10 mouse cellular contexts compared by ENCODE assay signal in genomic region chr11:88297526-88297925, GRCm38 (mm10). TPM values are rescaled to one million over a fixed set of nuclear protein-coding genes. Genes with fewer than 3 reads are reported as not detected.
A peak's percentile ranks its signal among the peaks of the same experiment; 100 is the strongest.
DNase-seq lines count a peak whose midpoint lies in the region; ATAC-seq and TF ChIP-seq lines count a peak whose summit lies in the region.
"Had no signal": no experiment of that assay in that cellular context is flagged by ENCODE, and none has a peak within 500 bp of the region (broad histone marks: within the 10 kb centered on the region; RNA-seq: fewer than 3 reads in every experiment).

No protein-coding gene starts in this region.

- no peaks in the 10 kb centered on the region for H3K36me3 ChIP-seq in hindbrain, embryonic 11.5 days (ENCODE audit: control insufficient read depth, insufficient read depth, low read length)
- no peaks in the 10 kb centered on the region for H3K36me3 ChIP-seq in hindbrain, embryonic 14.5 days (replicated peaks; ENCODE audit: control insufficient read depth, insufficient read depth)
- H3K36me3 ChIP-seq in ES-Bruce4 (ENCODE audit: control insufficient read depth, insufficient read depth, low read length, poor library complexity, severe bottlenecking), result no peaks in the 10 kb centered on the region
- H3K36me3 ChIP-seq in embryonic facial prominence, embryonic 11.5 days (replicated peaks; ENCODE audit: control insufficient read depth, insufficient read depth, low read depth, low read length), result no peaks in the 10 kb centered on the region
- H3K36me3 ChIP-seq in liver, embryonic 14.5 days (replicated peaks; ENCODE audit: control insufficient read depth, insufficient read depth, low read depth), result no peaks in the 10 kb centered on the region
- H3K36me3 ChIP-seq: heart, embryonic 10.5 days; limb, embryonic 12.5 days had no signal

- peaks cover 7% of the 10 kb centered on the region for H3K4me1 ChIP-seq in hindbrain, embryonic 11.5 days (replicated peaks; ENCODE audit: control insufficient read depth, insufficient read depth, low read length)
- peaks cover 29% of the 10 kb centered on the region for H3K4me1 ChIP-seq in hindbrain, embryonic 14.5 days (replicated peaks; ENCODE audit: control insufficient read depth, insufficient read depth, low read length)
- H3K4me1 ChIP-seq in ES-Bruce4 (ENCODE audit: control insufficient read depth, insufficient read depth, low read length), result no peaks in the 10 kb centered on the region
- H3K4me1 ChIP-seq in embryonic facial prominence, embryonic 11.5 days (ENCODE audit: control insufficient read depth, insufficient read depth, low read length), result peaks cover 6% of the 10 kb centered on the region
- no peaks in the 10 kb centered on the region; a peak in 2 of 4 replicates for H3K4me1 ChIP-seq in liver, embryonic 14.5 days (replicated peaks; ENCODE audit: control insufficient read depth in 2 of 2, insufficient read depth in 2 of 2, low read length in 1 of 2)

- peak; percentile 29 for TF ChIP-seq CTCF in ES-Bruce4 (IDR thresholded peaks at IDR 0.05; ENCODE audit: low read depth, low read length)
- TF ChIP-seq CTCF in liver, embryonic 14.5 days (IDR thresholded peaks at IDR 0.05; ENCODE audit: low read depth), result peak; percentile 35; the same call in 1 of the 2 replicates

- no peak overlapping the region for H3K9ac ChIP-seq in hindbrain, embryonic 11.5 days (ENCODE audit: low read depth, low read length)
- no peak overlapping the region for H3K9ac ChIP-seq in hindbrain, embryonic 14.5 days
- no peak overlapping the region for H3K9ac ChIP-seq in ES-Bruce4 (ENCODE audit: low read depth, poor library complexity, severe bottlenecking)
- H3K9ac ChIP-seq in embryonic facial prominence, embryonic 11.5 days (replicated peaks; ENCODE audit: low read length), result no peak overlapping the region
- H3K9ac ChIP-seq in liver, embryonic 14.5 days (replicated peaks), result no peak overlapping the region
- H3K9ac ChIP-seq: limb, embryonic 12.5 days had no signal

- H3K27ac ChIP-seq in hindbrain, embryonic 11.5 days (ENCODE audit: low read depth, low read length), result peak overlapping the region; percentile 58; the same call in 1 of the 2 replicates
- no peak overlapping the region for H3K27ac ChIP-seq in hindbrain, embryonic 14.5 days
- no peak overlapping the region for H3K27ac ChIP-seq in ES-Bruce4 (ENCODE audit: insufficient read depth, low read length)
- no peak overlapping the region for H3K27ac ChIP-seq in embryonic facial prominence, embryonic 11.5 days (replicated peaks; ENCODE audit: low read depth, low read length)
- no peak overlapping the region for H3K27ac ChIP-seq in liver, embryonic 14.5 days
- H3K27ac ChIP-seq: limb, embryonic 12.5 days had no signal

- no peaks in the 10 kb centered on the region; the same call in 1 of the 2 replicates for H3K27me3 ChIP-seq in hindbrain, embryonic 11.5 days (ENCODE audit: control insufficient read depth, insufficient read depth, low read length)
- no peaks in the 10 kb centered on the region for H3K27me3 ChIP-seq in hindbrain, embryonic 14.5 days (ENCODE audit: control insufficient read depth, insufficient read depth, low read length)
- no peaks in the 10 kb centered on the region for H3K27me3 ChIP-seq in ES-Bruce4 (ENCODE audit: control insufficient read depth, insufficient read depth, low read length, poor library complexity, severe bottlenecking)
- no peaks in the 10 kb centered on the region; the same call in 1 of the 2 replicates for H3K27me3 ChIP-seq in embryonic facial prominence, embryonic 11.5 days (ENCODE audit: control insufficient read depth, insufficient read depth, low read length)
- peaks cover 14% of the 10 kb centered on the region for H3K27me3 ChIP-seq in liver, embryonic 14.5 days (ENCODE audit: control insufficient read depth, insufficient read depth, low read length)

- peak; percentile 69 for ATAC-seq in hindbrain, embryonic 11.5 days (ENCODE audit: low FRiP score)
- no peak for ATAC-seq in hindbrain, embryonic 14.5 days (ENCODE audit: low FRiP score)
- peak; percentile 61; the same call in 1 of the 2 replicates for ATAC-seq in embryonic facial prominence, embryonic 11.5 days (replicated peaks; ENCODE audit: insufficient number of reproducible peaks, low FRiP score, low TSS enrichment, low read depth)
- ATAC-seq in liver, embryonic 14.5 days (ENCODE audit: insufficient read depth), result no peak

- no peak overlapping the region for H3K4me2 ChIP-seq in hindbrain, embryonic 11.5 days (replicated peaks; ENCODE audit: low read depth, low read length)
- no peak overlapping the region for H3K4me2 ChIP-seq in hindbrain, embryonic 14.5 days (replicated peaks)
- H3K4me2 ChIP-seq in embryonic facial prominence, embryonic 11.5 days (ENCODE audit: low read depth, low read length), result no peak overlapping the region
- H3K4me2 ChIP-seq in liver, embryonic 14.5 days (ENCODE audit: low read depth), result no peak overlapping the region
- H3K4me2 ChIP-seq: limb, embryonic 12.5 days had no signal

- TF ChIP-seq POLR2A in ES-Bruce4 (IDR thresholded peaks at IDR 0.05; ENCODE audit: insufficient read depth, low read length), result no peak

- WGBS in hindbrain, embryonic 11.5 days, result 45% methylated on average over 4 of the region's 4 CpGs
- WGBS in hindbrain, embryonic 14.5 days, result 46% methylated on average over 4 of the region's 4 CpGs
- WGBS in embryonic facial prominence, embryonic 11.5 days, result 35% methylated on average over 4 of the region's 4 CpGs
- WGBS in liver, embryonic 14.5 days (ENCODE audit: insufficient replicate concordance), result 54% methylated on average over 4 of the region's 4 CpGs

- H3K9me3 ChIP-seq in hindbrain, embryonic 11.5 days (ENCODE audit: control insufficient read depth, low read length), result no peaks in the 10 kb centered on the region
- no peaks in the 10 kb centered on the region for H3K9me3 ChIP-seq in hindbrain, embryonic 14.5 days (ENCODE audit: control insufficient read depth, low read length)
- no peaks in the 10 kb centered on the region for H3K9me3 ChIP-seq in ES-Bruce4 (replicated peaks; ENCODE audit: control insufficient read depth, insufficient read depth, low read length, poor library complexity, severe bottlenecking)
- H3K9me3 ChIP-seq in embryonic facial prominence, embryonic 11.5 days (replicated peaks; ENCODE audit: control insufficient read depth, low read length), result no peaks in the 10 kb centered on the region
- H3K9me3 ChIP-seq in liver, embryonic 14.5 days (ENCODE audit: control insufficient read depth, low read length), result no peaks in the 10 kb centered on the region
- H3K9me3 ChIP-seq: heart, embryonic 10.5 days; limb, embryonic 12.5 days had no signal

- H3K4me3 ChIP-seq in hindbrain, embryonic 11.5 days (ENCODE audit: low read depth, low read length), result no peak overlapping the region
- H3K4me3 ChIP-seq in hindbrain, embryonic 14.5 days (replicated peaks; ENCODE audit: low read length), result no peak overlapping the region
- H3K4me3 ChIP-seq in ES-Bruce4 (ENCODE audit: low read depth, low read length), result no peak overlapping the region
- H3K4me3 ChIP-seq in embryonic facial prominence, embryonic 11.5 days (ENCODE audit: low read depth, low read length), result no peak overlapping the region
- no peak overlapping the region for H3K4me3 ChIP-seq in liver, embryonic 14.5 days (ENCODE audit: insufficient read depth in 1 of 2, low read depth in 2 of 2, low read length in 2 of 2)
- H3K4me3 ChIP-seq: heart, embryonic 10.5 days; limb, embryonic 12.5 days had no signal

- no peak for TF ChIP-seq EP300 in ES-Bruce4 (IDR thresholded peaks at IDR 0.05; ENCODE audit: insufficient read depth, low read depth, low read length)
- no peak for TF ChIP-seq EP300 in liver, embryonic 14.5 days (IDR thresholded peaks at IDR 0.05; ENCODE audit: low read depth)

- peak; percentile 68 for DNase-seq in hindbrain, embryonic 11.5 days (ENCODE audit: low spot score)
- no peak for DNase-seq in hindbrain, embryonic 14.5 days (ENCODE audit: low spot score)
- peak; percentile 51 for DNase-seq in embryonic facial prominence, embryonic 11.5 days (ENCODE audit: low spot score)
- DNase-seq in liver, embryonic 14.5 days (ENCODE audit: low read depth in 3 of 3, low spot score in 3 of 3), result no peak
- DNase-seq in B cell, adult 2 months, result no peak
- no peak for DNase-seq in right cerebral cortex, adult 2 months (ENCODE audit: low spot score in 2 of 2)
- DNase-seq in layer of hippocampus, adult 9-10 months (ENCODE audit: low spot score), result no peak

RNA-seq across cellular contexts. Expression of gene Ccdc182, which starts 3.7 kb away (rescaled TPM):
- 9.8 and 10.0 TPM in 2 replicates for polyA plus RNA-seq in hindbrain, embryonic 11.5 days (2014; fragmentation: Nextera tagmentation; extraction: Ambion mirVana)
- 0.37 TPM in 1 of 2 replicates, not detected in the other for polyA plus RNA-seq in hindbrain, embryonic 14.5 days (2014; fragmentation: Nextera tagmentation; extraction: Ambion mirVana)
- not detected in 2 replicates for polyA plus RNA-seq in ES-Bruce4 (2011; ENCODE audit: insufficient read depth, insufficient read length, low read depth, missing spikeins)
- 1.7 and 2.6 TPM in 2 replicates for polyA plus RNA-seq in embryonic facial prominence, embryonic 11.5 days (2014; fragmentation: Nextera tagmentation; extraction: Ambion mirVana)
- polyA plus RNA-seq in liver, embryonic 14.5 days (2012; rRNA removed), result 0.03 TPM in 1 of 2 replicates, not detected in the other
- polyA plus RNA-seq in liver, embryonic 14.5 days (2014; fragmentation: Nextera tagmentation; extraction: Ambion mirVana), result not detected in 2 replicates

Comparison
In these comparisons a context has a peak if more than half of its experiments do, and no peak if none do; other contexts are left out.
1. ATAC-seq: peak in hindbrain, embryonic 11.5 days (single experiment) and embryonic facial prominence, embryonic 11.5 days (single experiment); none in hindbrain, embryonic 14.5 days (single experiment) and liver, embryonic 14.5 days (single experiment).
2. DNase-seq: peak in hindbrain, embryonic 11.5 days (single experiment) and embryonic facial prominence, embryonic 11.5 days (single experiment); none in hindbrain, embryonic 14.5 days (single experiment), liver, embryonic 14.5 days (0 of 3), B cell, adult 2 months (0 of 2), right cerebral cortex, adult 2 months (0 of 2) and layer of hippocampus, adult 9-10 months (single experiment).